Mouse (Mus musculus) urinary bladder, postnatal 14 days (tissue): Measurements from ENCODE around the gene Tamm41.

Source experiments
- DNase-seq: peaks from one replicate; pipeline ENCODE4 v3.0.0; 2021; ENCODE audit warnings: low spot score

Tamm41 gene

DNA sequence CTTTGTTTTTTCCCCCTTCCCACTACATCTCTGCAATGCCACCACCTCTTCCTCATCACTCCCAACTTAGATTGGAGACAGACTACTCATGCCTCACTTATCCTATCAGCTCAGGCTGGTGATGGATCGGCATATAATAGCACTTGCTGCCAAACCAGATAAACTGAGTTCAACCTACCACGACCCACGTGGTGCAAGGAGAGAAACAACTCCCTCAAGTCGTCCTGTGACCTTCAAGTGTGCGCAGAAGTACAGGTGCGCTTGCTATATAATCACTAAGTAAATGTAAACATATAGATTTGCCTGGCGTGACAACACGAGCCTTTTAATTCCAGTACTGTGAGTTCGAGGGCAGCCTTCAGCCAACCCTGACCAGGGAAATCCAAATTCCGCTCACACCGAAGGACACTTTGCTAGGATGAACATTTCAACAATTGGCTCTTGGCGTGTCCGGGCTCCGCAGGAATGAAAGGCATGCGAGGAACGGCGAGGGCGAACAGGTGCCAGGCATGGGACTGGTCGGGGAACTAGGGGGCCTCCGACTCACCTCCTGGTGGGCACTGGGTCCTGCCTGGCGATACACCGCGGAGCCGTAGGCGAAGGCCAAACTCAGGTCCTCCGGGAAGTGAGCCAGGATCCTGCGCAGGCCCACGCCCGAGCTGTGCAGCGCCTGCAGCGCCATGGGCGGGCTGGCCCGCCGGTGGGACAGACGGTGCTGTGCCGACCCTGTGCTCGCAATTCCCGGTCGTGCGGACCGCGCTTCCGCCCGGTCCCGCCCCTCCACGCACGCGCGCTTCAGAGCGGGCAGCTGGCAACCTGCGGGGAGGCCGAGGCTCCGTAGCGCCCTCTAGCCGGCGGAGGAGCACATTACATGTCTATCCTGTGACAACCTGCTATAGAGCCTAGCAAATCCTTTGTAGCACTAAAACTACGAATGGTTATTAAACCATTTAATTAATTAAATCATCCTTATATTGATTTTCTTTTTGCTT lies at the start of gene Tamm41:
Tamm41 (minus strand) TSS at position 774 of the 992 bp plus-strand sequence.
- peak; percentile 88 for DNase-seq

DNA sequence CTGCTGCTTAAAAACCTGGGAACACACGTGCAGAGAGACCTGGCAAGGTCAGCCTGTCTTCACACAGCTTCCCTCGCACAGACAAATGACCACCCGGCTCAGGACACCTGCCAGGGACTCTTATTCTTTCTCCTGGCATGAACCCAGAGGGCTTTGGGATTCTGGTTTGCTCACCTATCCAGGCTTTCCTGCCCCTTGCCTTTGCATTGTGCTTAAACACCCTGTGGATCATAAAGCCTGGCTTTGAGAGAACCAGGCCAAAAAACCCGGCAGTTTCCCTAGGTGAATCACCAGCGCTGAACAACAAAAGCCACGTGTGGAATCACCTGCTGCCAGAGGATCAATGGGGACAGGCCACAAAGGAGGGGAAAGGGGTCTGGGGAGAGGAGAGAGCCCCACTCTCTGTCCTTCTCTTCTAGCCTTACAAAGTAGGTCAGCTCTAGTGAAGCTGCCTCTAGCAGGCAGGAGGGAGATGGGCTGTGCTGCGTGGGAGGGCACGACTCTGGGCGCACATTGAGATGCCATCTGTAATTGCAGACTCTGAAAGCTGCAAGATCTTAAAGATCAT lies 47.7 kb upstream of the Tamm41 start:
- DNase-seq, result no peak

DNA sequence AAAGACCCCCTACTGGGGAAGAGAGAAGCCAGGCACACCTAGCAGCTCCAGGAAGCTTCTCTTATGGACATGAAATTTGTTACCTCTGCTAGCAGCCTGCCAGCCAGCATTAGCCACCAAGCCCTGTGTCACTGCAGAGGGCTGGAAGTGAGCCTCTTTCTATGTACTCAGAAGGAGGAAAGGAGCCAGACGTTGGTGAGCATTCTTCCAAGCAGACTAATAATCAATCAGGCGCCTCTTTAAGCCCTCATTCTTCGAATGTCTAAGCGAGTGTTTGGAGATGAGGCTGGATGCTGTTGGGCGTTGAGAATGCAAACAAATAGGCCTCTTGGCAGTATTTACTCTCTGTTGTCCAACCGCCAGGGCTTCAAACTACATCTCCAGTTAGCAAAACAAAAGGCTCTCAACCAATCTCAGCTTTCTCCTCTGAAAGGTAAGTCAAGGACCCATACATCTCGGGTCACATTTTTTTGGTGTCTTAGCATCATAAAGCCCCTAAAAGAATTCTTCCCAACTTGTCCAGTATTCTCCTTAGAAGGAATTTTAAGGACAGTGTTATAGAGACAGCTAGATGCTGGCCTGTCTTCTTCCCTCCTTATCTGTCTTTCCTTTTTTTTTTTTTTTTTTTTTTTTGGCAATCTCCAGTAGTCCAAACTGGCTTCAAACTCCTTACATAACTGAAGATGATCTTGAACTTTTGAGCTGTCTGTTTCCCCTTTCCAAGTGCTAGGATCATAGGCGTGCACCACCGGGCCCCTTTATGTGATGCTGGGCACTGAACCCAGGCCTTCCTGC lies 39.3 kb upstream of the Tamm41 start:
- peak; percentile 4 for DNase-seq

DNA sequence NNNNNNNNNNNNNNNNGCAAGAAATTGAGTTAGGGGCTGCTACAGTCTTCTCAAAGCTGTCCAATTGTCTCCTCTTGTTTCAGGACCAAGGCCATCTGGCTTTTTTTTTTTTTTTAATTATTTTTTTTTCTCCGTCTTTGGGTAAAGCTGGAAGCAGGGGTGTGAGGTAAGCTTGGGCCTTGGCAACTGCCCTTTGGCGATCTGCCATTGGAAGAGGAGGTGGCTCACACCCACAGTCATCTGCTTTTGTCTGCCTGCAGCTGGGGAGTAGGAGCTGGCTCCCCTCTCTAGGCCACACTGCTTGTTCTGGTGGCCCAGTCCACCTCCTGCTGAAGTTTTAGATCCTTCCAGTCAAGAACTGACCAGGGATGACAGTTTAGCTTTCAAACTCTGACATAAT lies 34.3 kb upstream of the Tamm41 start:
- DNase-seq, result peak; percentile 17

DNA sequence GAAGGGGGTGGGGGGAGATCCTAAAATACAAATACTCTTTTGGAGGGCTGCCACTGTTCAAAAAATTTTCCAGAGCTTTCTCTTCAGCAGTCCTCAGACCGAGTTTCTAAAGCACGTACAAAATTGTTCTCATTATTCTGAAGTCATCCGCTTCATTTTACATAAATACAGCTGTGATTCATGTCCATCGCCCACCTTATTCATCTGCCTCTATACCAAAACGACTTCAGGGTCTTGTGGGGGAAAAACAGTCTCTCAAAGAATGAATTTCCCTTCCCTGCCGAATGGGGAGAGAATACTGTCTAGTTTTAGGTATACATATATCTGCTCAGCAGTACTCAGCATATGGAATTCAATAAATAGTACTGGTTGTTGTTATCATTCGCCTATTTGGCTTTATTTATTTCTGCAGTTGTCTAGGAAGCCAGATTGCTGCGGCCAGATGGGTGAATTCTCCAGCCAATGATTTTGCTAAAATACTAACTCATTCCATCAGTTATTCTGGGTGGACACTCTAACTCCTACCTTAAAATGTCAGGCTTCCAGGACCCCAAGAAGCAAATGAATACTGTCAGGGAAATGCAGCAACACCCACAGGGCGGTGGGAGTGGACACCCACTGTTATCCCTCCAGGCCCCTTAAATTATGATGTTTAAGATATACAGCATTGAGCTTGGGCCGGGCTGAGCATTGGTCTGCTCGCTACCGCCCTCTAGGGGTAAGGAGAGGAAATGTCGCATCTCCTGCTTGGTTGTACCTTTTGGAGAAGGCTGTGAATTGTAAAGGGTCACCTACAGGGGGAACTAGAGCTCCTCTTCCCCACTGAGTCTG lies 27.9 kb upstream of the Tamm41 start:
- DNase-seq, result peak; percentile 16

DNA sequence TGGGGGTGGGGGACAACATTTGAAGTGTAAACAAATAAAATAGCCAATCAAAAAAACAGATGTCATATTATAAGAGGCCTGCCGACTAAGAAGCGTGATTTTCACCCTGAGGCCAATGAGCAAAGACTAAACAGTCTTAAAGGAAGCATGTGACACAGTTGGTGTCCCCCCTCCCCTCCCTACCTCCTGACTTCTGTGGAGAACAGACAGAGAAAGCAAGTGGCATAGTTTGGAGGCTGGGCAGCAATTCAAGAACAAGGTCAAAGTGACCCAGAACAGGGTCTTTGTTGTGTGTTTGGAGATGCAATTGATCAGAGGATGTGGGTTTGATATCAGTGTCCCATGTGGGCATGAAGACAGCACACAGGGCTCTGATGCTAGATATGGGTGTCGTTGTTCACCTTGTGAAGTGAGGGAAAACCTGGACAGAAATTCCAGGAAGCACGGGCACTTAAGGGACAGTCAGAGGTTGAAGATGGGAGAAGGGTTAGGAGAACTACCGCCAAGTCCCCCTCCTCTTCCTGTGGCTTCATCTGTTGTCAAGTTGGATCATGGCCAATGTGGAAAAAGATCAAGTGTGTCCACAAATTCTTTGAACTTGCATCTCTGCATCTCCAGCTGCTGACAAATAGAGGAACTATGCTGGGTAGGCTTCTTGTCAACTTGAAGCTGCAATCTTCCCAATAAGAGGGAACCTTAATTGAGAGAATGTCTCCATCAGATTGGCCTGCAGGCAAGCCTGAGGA lies 25.1 kb upstream of the Tamm41 start:
- DNase-seq, result no peak

DNA sequence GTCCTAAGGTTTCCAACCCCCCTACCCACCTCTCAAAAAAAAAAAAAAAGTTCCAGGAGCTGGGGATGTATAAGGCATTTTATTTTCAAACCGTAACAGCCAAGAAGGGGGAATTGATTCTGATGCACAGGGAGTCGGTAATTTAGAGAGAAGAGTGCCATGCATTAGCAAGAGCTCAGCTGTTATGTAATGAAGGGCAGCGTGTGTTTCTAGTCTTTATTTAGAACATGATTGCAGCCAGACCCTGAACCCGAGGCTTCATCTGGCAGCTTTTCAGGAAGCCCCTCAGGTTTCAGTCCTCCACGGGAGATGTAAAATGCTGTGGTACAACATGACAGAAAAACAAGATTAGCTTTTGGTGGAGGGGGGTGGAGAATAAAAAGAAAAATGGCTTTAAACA lies 21.6 kb upstream of the Tamm41 start:
- DNase-seq, result no peak

DNA sequence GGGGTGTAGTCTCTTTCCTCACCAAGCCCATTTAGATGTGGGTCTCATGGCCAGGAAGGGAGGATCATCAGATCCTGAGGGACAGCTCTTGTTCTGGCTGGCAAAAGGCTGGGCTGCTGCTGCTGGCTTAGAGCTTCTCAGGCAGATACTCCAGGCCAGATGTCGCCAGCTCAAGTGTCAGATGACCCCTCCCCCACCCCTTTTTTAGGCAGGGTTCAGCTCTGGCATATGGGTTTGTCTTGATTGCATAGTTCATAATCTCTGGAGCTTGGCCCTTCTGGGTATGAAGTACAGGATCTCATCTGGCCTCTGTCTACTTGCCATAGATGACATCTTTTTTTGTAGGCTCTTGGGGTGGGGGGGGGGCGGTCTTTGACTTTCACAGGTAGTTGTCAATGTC lies 19.0 kb upstream of the Tamm41 start:
- DNase-seq, result no peak

DNA sequence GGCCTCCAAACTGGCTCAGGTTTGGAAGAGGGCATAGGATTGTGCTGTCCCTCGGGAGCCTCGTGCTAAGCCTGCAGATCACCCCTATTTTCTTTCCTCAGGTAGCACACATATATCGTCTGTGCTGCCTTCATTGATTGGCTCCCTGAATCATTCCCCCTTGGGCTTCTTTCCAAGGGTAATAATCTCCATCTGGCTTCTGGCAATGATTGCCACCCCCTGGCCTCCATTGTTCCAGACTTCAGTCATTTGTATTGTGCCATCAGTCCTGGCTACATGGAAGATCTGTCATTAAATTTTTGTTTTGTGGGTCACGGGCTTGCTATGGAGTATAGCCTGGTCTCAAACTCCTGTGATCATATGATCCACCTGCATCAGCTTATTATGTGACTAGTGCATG lies 17.8 kb upstream of the Tamm41 start:
- DNase-seq, result no peak

DNA sequence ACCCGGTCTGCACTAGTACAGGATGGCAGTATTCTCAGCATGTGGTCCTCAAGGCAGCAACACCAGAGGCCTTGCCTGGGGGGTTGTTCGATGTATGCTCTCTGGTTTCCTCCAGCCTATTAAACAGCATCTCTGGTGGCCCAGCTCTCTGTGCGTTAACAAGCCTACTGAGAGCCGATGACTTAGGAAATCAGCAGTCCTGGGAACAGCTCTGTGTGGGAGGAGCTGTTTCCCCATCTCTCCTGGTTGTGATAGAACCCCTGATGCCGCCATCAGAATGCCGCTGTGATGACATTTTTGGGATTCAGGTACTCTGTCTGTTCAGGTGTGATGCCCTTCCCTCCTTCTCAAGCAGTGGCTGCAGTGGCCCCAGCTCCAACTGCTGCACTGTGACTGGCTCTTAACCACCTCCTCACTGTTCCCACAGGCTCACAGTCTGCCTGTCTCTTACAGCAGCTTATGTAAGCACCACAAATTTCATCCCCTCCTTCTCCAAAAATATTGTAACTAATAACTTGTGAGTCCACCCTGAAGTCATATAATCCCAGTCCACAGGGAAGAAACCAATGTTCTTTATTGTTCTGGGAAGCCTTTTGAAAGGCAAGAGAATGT lies 14.0 kb upstream of the Tamm41 start:
- no peak for DNase-seq

DNA sequence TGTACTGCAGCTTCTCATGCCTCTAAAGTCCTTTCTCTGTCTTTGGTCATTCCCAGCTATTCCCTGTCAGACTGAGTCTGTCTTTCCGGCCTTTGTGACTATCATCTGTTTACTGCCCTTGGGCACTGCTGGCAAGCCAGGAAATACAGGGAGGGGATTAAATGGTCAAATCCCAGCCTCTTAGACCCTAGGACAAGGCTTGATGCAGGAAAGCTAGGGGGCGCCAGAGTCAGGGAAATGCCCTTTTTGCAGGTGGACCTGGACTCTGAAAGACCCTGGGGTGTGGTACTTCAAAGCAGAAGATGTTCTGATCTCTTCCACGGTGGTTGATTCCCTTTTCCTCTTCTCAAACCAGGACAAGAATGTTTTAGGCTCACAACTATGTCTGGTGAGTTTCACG lies 11.3 kb upstream of the Tamm41 start:
- DNase-seq, result no peak

DNA sequence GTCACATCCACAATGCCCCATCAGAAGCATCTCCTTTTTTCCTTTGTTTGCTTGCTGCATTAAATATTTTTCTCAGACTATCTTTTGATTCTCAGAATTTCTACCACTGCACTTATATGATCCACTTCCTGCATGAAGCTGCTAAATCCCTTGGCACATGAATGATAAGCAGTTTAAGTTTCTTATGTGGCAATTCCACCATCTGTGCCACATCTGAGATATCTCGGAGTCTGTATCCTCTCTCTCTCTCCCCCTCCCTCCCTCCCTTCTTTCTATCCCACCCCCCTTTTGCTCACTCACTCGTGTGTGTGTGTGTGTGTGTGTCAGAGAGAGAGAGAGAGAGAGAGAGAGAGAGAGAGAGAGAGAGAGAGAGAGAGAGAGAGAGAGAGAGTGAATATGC lies 10.1 kb upstream of the Tamm41 start:
- DNase-seq, result no peak

DNA sequence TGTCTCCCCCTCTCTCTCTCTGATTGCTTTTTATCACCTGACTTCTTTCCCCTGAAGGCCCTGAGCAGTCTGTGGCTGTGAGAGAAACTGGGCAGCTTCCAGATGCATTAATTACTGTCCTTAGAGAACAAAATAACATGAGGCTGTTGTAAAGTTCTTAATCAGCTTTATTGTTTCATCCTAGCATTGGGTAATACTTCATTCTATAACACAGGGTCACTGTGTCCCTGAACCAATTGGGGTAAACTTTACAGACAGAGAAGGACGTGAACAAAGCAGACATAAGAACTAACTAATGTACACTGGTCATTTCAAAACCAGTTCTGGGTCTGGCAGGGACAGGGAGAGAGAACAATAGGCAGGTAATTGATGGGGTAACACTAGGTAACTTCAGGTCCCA lies 8.4 kb upstream of the Tamm41 start:
- no peak for DNase-seq

DNA sequence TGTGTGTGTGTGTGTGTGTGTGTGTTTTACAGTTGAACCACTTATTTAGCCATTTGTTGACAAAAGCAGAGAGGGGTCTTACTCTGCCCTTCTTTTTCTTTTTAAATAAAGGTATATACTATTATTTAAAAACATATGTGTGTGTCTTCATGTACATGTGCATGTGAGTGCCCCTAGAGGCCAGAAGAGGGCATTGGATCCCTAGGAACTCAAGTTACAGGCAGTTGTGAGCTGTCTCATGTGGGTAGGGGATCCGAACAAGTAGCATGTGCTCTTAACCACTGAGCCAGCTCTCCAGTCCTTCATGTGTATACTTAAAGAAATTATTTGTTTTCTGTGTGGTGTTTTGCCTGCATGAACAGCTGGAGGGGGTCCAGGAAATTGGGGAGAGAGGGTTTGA lies 7.0 kb upstream of the Tamm41 start:
- no peak for DNase-seq

DNA sequence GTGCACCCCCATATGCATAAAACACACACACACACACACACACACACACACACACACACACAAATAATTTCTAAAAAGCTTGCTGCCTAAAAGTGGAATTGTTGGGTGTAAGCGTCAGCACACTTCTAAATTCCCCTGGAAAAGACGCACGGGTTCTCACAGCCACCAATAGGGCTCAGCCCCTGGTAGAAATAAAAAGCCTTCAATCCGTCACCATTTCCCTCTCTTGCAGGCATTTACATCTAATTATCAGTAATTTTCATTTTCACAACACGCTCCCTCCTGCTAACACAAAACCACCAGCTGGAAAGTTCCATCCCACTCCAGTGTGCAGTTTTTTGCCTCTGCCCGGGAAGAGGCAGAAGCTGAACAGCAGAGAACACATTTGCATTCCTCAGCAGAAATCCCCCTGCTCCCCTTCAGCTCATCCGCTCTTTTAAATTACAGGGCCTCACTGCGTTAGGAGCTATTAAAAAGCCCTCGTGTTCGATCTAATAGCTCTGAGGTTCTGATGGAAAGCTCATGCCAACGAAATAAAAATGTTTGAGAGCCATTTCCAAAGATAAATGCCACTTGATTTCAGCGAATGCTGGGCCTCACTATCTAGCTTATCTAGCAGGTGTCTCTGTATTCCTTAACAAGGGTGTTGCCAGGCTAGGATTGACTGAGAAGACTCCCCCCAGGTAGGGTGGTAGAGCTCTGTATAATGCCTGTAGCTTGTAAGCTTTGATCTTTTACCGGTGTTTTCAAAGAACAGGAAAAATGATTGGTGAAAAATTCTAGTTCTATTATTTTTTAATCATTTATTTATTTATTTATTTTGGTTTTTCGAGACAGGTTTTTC lies 6.2 kb upstream of the Tamm41 start:
- no peak for DNase-seq

DNA sequence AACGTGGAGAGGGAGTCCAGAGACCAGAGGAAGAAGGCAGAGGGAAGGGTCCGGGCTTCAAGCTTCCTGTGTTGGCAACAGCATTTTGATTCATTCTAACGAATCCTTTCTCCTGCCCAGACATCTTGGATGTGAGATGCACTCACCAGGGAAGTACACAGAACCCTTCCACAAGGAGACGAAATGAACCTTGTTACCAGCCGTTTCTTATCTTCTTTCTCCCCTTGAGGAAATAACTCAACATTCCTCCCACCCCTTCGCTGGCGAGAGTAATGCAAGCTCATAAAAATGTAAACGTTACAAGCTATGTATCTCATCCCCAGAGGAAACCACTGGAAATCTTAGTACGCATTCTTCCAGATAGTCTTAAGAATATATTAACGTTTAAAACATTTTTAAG lies 4.9 kb upstream of the Tamm41 start:
- DNase-seq, result no peak

DNA sequence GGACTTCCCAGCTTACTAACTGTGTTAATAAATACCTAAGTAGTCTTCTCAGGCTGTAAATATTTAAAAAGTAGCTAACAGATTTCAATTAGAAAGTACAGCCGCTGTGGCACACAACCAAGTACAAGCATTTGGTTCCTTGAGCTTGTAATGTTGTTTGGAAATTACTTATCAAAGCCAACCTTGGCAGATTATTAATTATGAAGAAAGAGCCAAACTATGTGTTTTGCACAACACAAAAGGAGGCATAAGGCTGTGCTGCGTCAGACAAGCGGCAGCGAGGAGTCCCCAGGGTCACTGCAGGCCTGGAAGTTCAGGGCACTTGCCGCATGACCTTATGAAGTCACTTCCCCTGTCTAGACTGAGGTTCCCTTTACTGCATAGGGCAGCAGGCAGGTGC lies 4.2 kb downstream of the Tamm41 start:
- DNase-seq, result no peak

DNA sequence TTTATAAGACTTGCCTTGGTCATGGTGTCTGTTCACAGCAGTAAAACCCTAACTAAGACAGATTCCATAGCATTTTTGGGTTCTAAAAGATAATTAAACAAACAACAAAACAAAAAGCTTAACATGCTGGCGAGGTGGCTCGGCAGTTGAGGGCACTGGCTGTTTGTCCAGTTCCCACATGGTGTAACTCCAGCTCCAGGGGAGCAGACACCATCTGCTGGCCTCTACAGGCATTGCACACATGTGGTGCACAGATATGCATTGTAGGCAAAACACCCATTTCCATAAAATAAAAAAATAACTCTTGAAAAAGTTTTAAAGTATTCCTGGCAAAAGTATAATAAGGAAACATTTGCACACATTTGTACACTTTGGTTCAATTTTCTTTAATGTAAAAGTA lies 7.6 kb downstream of the Tamm41 start:
- no peak for DNase-seq

DNA sequence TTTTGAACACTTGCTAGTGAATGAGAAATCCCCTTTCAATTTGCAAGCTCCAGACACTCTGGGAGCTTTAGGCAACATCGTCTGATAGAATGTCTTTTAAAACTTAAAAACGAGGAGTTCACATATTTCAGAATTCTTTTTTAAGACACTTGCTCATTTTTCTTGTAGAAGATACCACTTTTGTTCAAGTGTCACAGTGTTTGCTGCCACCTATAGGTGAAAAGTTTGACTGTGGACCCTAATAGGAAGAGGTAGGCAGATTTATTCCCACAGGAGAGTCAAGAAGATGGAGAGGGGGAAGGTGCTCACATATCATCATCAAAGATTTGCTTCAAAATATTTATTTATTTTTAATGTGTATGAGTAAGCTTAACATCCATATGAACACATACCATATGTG lies 8.4 kb downstream of the Tamm41 start:
- no peak for DNase-seq

DNA sequence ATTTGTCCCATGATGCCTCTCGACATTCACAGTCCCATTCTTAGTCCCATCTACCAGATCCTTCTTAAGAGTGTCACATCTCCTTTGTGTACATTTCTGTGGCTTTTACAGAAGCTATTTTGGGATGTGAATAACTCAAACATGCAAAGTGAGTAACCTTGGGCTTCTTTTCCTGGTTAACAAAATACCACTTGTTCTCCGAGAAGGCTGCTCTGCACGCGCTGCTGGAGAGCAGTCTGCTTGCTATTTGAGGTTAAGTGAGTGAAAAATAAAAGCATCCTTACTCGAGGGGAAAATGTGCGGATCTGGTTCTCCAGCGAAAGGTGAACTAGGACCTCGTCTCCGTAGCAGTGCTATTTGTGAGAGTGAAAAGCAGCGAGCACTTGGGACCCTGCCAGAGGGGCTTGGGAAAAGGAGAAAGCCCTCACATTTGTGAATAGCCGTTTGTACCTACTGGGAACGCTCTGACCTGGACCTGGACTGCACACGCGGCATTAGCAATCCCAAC lies 10.1 kb downstream of the Tamm41 start:
- no peak for DNase-seq
